Mouse (Mus musculus): Measurements from ENCODE around the gene Mapkapk5.

DNA sequence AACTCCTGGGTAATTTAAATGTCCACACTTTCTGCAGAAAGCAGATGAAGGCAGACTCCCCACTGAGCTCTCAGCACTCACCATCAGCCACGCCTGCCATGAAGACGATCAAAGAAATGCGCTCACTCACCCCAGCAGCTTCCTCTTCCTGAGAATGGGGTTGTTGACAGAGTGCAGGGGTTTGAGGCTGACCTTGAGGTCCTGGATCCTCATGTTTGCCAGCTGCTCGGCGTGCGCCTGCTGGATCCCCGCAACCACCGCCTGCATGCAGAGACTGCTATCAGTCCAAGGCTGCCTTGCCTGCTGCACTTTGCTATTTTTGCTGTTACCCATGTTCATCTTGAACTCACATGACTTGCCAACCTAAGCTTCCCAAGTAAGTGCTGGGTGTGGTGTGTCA, 18.7 kb downstream of the Mapkapk5 start:
- TF ChIP-seq MAX (IDR thresholded peaks at IDR 0.05; ENCODE audit: low read length) (no peak), GATA1 (IDR thresholded peaks at IDR 0.05; ENCODE audit: low read depth, low read length) (no peak)
